Mouse (Mus musculus) lung, postnatal 0 days (tissue): Measurements from ENCODE around the gene Sppl2b. TPM values are rescaled to one million over a fixed set of nuclear protein-coding genes. Genes with fewer than 3 reads are reported as not detected.
A peak's percentile ranks its signal among the peaks of the same experiment; 100 is the strongest.

Experiments used
- ATAC-seq: fragments of 200-750 bp; cut with Nextera tagmentation; 2 replicates; pipeline ENCODE4 v1.8.0; 2017; ENCODE audit warnings: moderate library complexity
- DNase-seq: peaks from one replicate; pipeline ENCODE4 v3.0.0-alpha.2; 2016; ENCODE audit warnings: low spot score
- H3K27ac ChIP-seq: fragments of 300-500 bp; sonication (generic); 2 replicates; pipeline ENCODE4 v1.5.1; 2014; ENCODE audit warnings: antibody characterized with exemption, mild to moderate bottlenecking, low read length, mixed read lengths
- H3K27me3 ChIP-seq: fragments of 300-500 bp; sonication (generic); replicated peaks from 2 replicates; pipeline ENCODE4 v1.6.1; 2014; ENCODE audit warnings: low read length, mixed read lengths; ENCODE audit not compliant: insufficient read depth
- H3K36me3 ChIP-seq: fragments of 300-500 bp; sonication (generic); 2 replicates; pipeline ENCODE4 v1.6.1; 2014; ENCODE audit warnings: low read length, mixed read lengths; ENCODE audit not compliant: insufficient read depth
- H3K4me1 ChIP-seq: fragments of 300-500 bp; sonication (generic); 2 replicates; pipeline ENCODE4 v1.6.1; 2014; ENCODE audit warnings: antibody characterized with exemption, low read depth, low read length, mixed read lengths; ENCODE audit not compliant: insufficient read depth
- H3K4me2 ChIP-seq: fragments of 300-500 bp; sonication (generic); replicated peaks from 2 replicates; pipeline ENCODE4 v1.6.1; 2014; ENCODE audit warnings: low read depth, mild to moderate bottlenecking, low read length, moderate library complexity, mixed read lengths
- H3K4me3 ChIP-seq: fragments of 300-500 bp; sonication (generic); 2 replicates; pipeline ENCODE4 v1.5.1; 2014; ENCODE audit warnings: low read depth, low read length
- H3K9ac ChIP-seq: fragments of 300-500 bp; sonication (generic); replicated peaks from 2 replicates; pipeline ENCODE4 v1.6.1; 2014; ENCODE audit warnings: low read depth, mild to moderate bottlenecking
- H3K9me3 ChIP-seq: fragments of 300-500 bp; sonication (generic); 2 replicates; pipeline ENCODE4 v1.6.1; 2016; ENCODE audit warnings: low read length, mixed read lengths
- CTCF ChIP-seq: IDR thresholded peaks from 2 replicates; pipeline ENCODE4 v1.5.1; 2016; ENCODE audit warnings: antibody characterized with exemption, mild to moderate bottlenecking
- EP300 ChIP-seq: IDR thresholded peaks from 2 replicates; pipeline ENCODE4 v1.6.1; 2016; ENCODE audit warnings: antibody characterized with exemption, mild to moderate bottlenecking, control low read depth
- WGBS: fragments of 180-500 bp; shearing (Covaris S2); extraction: QIAGEN DNeasy Blood & Tissue Kit; methylation state at CpG from one replicate; pipeline ENCODE4 v1.1.7; 2014; 5-methylcytosine and 5-hydroxymethylcytosine counted together
- polyA plus RNA-seq: library from polyadenylated mRNA; unstranded; fragments of >200 nt; fragmentation: Nextera tagmentation; extraction: Ambion mirVana; gene quantifications from 2 replicates; pipeline ENCODE4 v1.2.1, GENCODE M21; 2015

Gene Sppl2b
- polyA plus RNA-seq, 1 experiment from 2014 or later, result 26.5 TPM

DNA sequence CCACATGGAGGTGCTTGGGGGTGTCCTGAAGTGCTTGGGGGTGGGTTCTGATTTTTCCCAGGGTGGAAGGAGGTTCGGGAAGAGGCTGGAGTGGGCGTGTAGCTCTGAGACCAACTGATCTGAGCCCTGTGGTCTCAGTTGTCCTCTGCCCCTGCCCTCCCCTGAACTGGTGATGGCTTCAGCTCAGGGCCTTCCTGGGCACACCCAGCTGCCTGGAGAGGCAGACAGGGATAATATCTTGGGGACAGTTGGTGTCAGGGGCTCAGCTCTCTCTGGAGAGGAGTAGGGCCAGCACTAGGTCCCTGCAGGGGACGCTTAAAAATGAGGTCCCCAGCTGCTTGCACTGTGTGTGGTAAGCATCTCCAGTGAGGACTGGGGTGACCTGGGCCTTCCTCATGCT, 2.8 kb downstream of the Sppl2b start:
- Histone ChIP-seq H3K4me1 (peaks cover 5% of the 10 kb centered on the region; the same call in 1 of the 2 replicates), H3K36me3 (peaks cover 7% of the 10 kb centered on the region; the same call in 1 of the 2 replicates), H3K9me3 (no peaks in the 10 kb centered on the region), H3K27me3 (no peaks in the 10 kb centered on the region), H3K4me3 (no peak overlapping the region), H3K9ac (no peak overlapping the region), H3K27ac (no peak overlapping the region), H3K4me2 (no peak overlapping the region)
- WGBS, result 53% methylated on average over 3 of the region's 3 CpGs
- DNase-seq, result no peak
- TF ChIP-seq EP300 (no peak), CTCF (no peak)
- ATAC-seq, result no peak

- Histone ChIP-seq H3K9me3 (no peaks in the 10 kb centered on the region), H3K9ac (no peak overlapping the region), H3K4me2 (no peak overlapping the region), H3K4me3 (no peak overlapping the region), H3K27me3 (no peaks in the 10 kb centered on the region), H3K4me1 (peaks cover 5% of the 10 kb centered on the region; the same call in 1 of the 2 replicates), H3K27ac (no peak overlapping the region), H3K36me3 (peaks cover 7% of the 10 kb centered on the region; the same call in 1 of the 2 replicates)
- ATAC-seq (no peak), DNase-seq (no peak)
- TF ChIP-seq CTCF (no peak), EP300 (no peak)
- WGBS, result 53% methylated on average over 7 of the region's 7 CpGs
Observed at GRCm38 (mm10) chr10:80858350-80858935, 3.4 kb downstream of the Sppl2b start.

DNA sequence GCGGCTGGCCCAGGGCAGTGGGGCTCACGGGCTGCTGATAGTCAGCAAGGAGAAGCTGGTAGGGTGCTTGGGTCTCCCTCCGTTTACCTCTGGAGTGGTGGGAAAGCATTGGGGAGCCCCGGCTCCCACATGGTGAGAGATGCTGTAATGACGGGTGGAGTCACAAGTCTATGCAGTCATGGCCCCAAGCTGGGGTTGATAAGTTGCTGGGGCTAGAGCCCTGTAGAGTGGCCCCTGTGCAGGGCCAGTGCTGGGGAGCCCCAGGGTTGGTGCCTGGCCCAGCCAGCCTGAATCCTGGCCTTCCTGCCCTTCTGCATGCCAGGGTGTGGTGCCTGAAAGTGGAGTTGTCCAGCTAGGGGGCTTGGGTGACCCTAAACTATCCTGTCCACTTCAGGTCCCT, 7.2 kb downstream of the Sppl2b start:
- H3K27ac ChIP-seq, result no peak overlapping the region
- no peaks in the 10 kb centered on the region for H3K27me3 ChIP-seq
- no peaks in the 10 kb centered on the region for H3K9me3 ChIP-seq
- TF ChIP-seq CTCF, result no peak
- no peak for TF ChIP-seq EP300
- WGBS, result 94% methylated on average over 5 of the region's 5 CpGs
- no peaks in the 10 kb centered on the region for H3K4me1 ChIP-seq
- no peak for ATAC-seq
- H3K9ac ChIP-seq, result no peak overlapping the region
- DNase-seq, result no peak
- H3K4me2 ChIP-seq, result no peak overlapping the region
- peaks cover 7% of the 10 kb centered on the region; the same call in 1 of the 2 replicates for H3K36me3 ChIP-seq
- no peak overlapping the region for H3K4me3 ChIP-seq

DNA sequence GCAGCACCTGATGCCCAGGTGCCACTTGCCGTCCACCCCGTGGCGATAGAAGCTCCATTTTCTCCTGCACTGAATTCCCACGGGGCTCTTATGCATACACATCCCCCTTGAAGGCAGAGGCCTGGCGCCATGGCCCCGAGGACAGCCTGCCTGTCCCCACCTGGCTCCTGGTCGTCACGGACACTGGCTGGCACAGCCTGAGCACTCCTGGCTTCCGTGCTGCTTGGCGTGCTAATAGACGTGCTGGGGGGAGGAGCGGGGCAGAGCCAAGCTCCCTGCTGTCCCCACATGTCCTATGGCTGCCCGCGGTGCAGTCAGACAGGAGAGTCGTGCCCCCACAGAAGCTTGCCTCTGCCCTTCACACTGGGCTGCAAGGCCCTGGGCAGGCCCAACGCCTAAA, 9.4 kb downstream of the Sppl2b start:
- Histone ChIP-seq H3K27ac (no peak overlapping the region), H3K9ac (no peak overlapping the region), H3K4me2 (no peak overlapping the region), H3K4me1 (no peaks in the 10 kb centered on the region), H3K36me3 (peaks cover 7% of the 10 kb centered on the region; the same call in 1 of the 2 replicates), H3K9me3 (no peaks in the 10 kb centered on the region), H3K27me3 (no peaks in the 10 kb centered on the region), H3K4me3 (no peak overlapping the region)
- DNase-seq, result no peak
- TF ChIP-seq CTCF (no peak), EP300 (no peak)
- ATAC-seq, result peak; percentile 12; the same call in 1 of the 2 replicates
- WGBS, result 88% methylated on average over 15 of the region's 16 CpGs

- Histone ChIP-seq H3K27me3 (no peaks in the 10 kb centered on the region), H3K4me2 (no peak overlapping the region), H3K4me3 (no peak overlapping the region), H3K27ac (no peak overlapping the region), H3K9ac (no peak overlapping the region), H3K4me1 (no peaks in the 10 kb centered on the region), H3K9me3 (no peaks in the 10 kb centered on the region), H3K36me3 (no peaks in the 10 kb centered on the region)
- WGBS, result 74% methylated on average over 3 of the region's 6 CpGs
- ATAC-seq, result no peak
- TF ChIP-seq EP300, result no peak
- no peak for TF ChIP-seq CTCF
- no peak for DNase-seq
Observed at GRCm38 (mm10) chr10:80870993-80871392, 15.9 kb downstream of the Sppl2b start.

- no peak within 1 kb of the TSS for H3K4me2 ChIP-seq
- H3K27ac ChIP-seq, result no peak within 1 kb of the TSS
- H3K4me1 ChIP-seq, result no peaks in the 10 kb centered on the region
- no peaks in the 10 kb centered on the region for H3K9me3 ChIP-seq
- TF ChIP-seq EP300, result no peak
- TF ChIP-seq CTCF, result no peak
- WGBS, result 18% methylated on average over 9 of the region's 9 CpGs
- ATAC-seq (no peak; the same call in 1 of the 2 replicates), DNase-seq (no peak)
- no peaks in the 10 kb centered on the region for H3K36me3 ChIP-seq
- no peaks in the 10 kb centered on the region for H3K27me3 ChIP-seq
- H3K9ac ChIP-seq, result no peak within 1 kb of the TSS
- H3K4me3 ChIP-seq, result no peak within 1 kb of the TSS
Observed at GRCm38 (mm10) chr10:80871581-80871980, 16.5 kb downstream of the Sppl2b start, which contains the start of gene Tmprss9. Gene Tmprss9 (plus strand): TSS chr10:80871848.

DNA sequence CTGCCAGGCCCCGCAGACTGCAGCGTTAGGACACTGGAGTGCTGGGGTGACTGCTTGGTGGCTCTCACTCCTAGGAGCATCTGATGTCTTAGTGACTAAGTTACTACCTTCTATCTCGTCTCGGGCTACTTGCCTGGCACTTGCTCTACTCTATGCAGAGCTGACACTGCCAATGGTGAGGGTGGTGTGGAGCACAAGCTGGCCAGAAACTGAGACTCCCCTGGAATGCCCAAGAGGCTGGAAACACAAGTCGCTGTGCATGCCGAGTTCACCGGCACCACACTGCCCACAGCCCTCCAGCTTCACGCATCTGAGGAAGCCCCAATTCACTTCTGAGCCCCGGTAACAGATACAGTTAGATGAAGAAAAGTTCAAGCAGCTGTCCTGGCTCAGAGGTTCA, 19.0 kb downstream of the Sppl2b start:
- Histone ChIP-seq H3K4me2 (no peak overlapping the region), H3K27ac (no peak overlapping the region), H3K36me3 (no peaks in the 10 kb centered on the region), H3K27me3 (no peaks in the 10 kb centered on the region), H3K4me3 (no peak overlapping the region), H3K9ac (no peak overlapping the region), H3K9me3 (no peaks in the 10 kb centered on the region), H3K4me1 (no peaks in the 10 kb centered on the region)
- WGBS, result 78% methylated on average over 9 of the region's 9 CpGs
- no peak for DNase-seq
- ATAC-seq, result no peak
- TF ChIP-seq CTCF (no peak), EP300 (no peak)
